Mouse (Mus musculus) CH12.LX (cell line): ENCODE results near the gene Ap4b1. TPM values are rescaled to one million over a fixed set of nuclear protein-coding genes. Genes with fewer than 3 reads are reported as not detected.

ENCODE experiments used
- DNase-seq: peaks from one replicate; pipeline ENCODE4 v3.0.0-alpha.2; 2013; ENCODE audit errors: extremely low read depth
- H3K27ac ChIP-seq: 2 replicates; pipeline ENCODE4 v1.5.1; 2012; ENCODE audit warnings: low read depth, mild to moderate bottlenecking, control low read depth, moderate library complexity; ENCODE audit not compliant: insufficient read depth
- H3K27me3 ChIP-seq: replicated peaks from 2 replicates; pipeline ENCODE3; 2012; ENCODE audit warnings: inconsistent platforms
- H3K36me3 ChIP-seq, 2 experiments: replicated peaks in 1 of 2; 2 replicates each; pipeline versions ENCODE3 to v1.6.1; 2012; ENCODE audit warnings: inconsistent platforms in 1 of 2, low read length in 1 of 2, mild to moderate bottlenecking in 1 of 2, mixed read lengths in 1 of 2, moderate library complexity in 1 of 2; ENCODE audit not compliant: control insufficient read depth in 1 of 2, insufficient read depth in 1 of 2
- H3K4me1 ChIP-seq, 2 experiments: 2 replicates each; pipeline ENCODE4 v1.6.1; 2012; ENCODE audit warnings: inconsistent platforms in 1 of 2, moderate library complexity in 1 of 2; ENCODE audit not compliant: insufficient read depth in 2 of 2, control insufficient read depth in 1 of 2
- H3K4me2 ChIP-seq: 2 replicates; pipeline ENCODE4 v1.6.1; 2012; ENCODE audit warnings: low read depth, mild to moderate bottlenecking, control low read depth; ENCODE audit not compliant: poor library complexity, insufficient read depth, severe bottlenecking
- H3K4me3 ChIP-seq, 3 experiments: fragments of 150-350 bp in 1 of 3; sonication (generic) in 1 of 3; replicated peaks in 1 of 3; 2 replicates each; pipeline versions ENCODE3 to v1.5.1; 2011 to 2012; ENCODE audit warnings: low read depth in 2 of 3, low read length in 2 of 3, mild to moderate bottlenecking in 2 of 3, moderate library complexity in 2 of 3, control low read depth in 1 of 3, improper control_type of control experiment in 1 of 3, inconsistent platforms in 1 of 3, mixed read lengths in 1 of 3; ENCODE audit not compliant: poor library complexity in 1 of 3
- H3K79me2 ChIP-seq: replicated peaks from 2 replicates; pipeline ENCODE4 v1.6.1; 2012; ENCODE audit warnings: mild to moderate bottlenecking, moderate library complexity; ENCODE audit not compliant: control insufficient read depth, poor library complexity, insufficient read depth, severe bottlenecking; ENCODE audit errors: extremely low read depth
- H3K9ac ChIP-seq: 2 replicates; pipeline ENCODE4 v1.6.1; 2012; ENCODE audit warnings: low read depth, mild to moderate bottlenecking, control low read depth, moderate library complexity; ENCODE audit not compliant: insufficient read depth
- H3K9me3 ChIP-seq: replicated peaks from 2 replicates; pipeline ENCODE3; 2012; ENCODE audit warnings: low read length, inconsistent platforms, mixed read lengths
- BHLHE40 ChIP-seq: IDR thresholded peaks from 2 replicates; pipeline ENCODE4 v1.6.1; 2011; ENCODE audit warnings: mild to moderate bottlenecking, low read depth, low read length, improper control_type of control experiment
- CHD2 ChIP-seq: IDR thresholded peaks from 2 replicates; pipeline ENCODE4 v1.6.1; 2011; ENCODE audit warnings: low read length, improper control_type of control experiment
- CTCF ChIP-seq, 2 experiments: IDR thresholded peaks in 1 of 2; conservative IDR thresholded peaks in 1 of 2; 2 replicates each; pipeline ENCODE4 v1.5.1; 2011 to 2012; ENCODE audit warnings: low read depth in 2 of 2, low read length in 2 of 2, improper control_type of control experiment in 1 of 2, inconsistent platforms in 1 of 2, mild to moderate bottlenecking in 1 of 2, moderate library complexity in 1 of 2
- ELF1 ChIP-seq: IDR thresholded peaks from 2 replicates; pipeline ENCODE4 v1.6.1; 2014; ENCODE audit warnings: low read depth, mild to moderate bottlenecking, inconsistent platforms, low read length, improper control_type of control experiment
- EP300 ChIP-seq: IDR thresholded peaks from 2 replicates; pipeline ENCODE4 v1.6.1; 2011; ENCODE audit warnings: low read length, improper control_type of control experiment
- ETS1 ChIP-seq: conservative IDR thresholded peaks from 2 replicates; pipeline ENCODE4 v1.6.1; 2012; ENCODE audit warnings: low read depth, mild to moderate bottlenecking, inconsistent platforms, low read length, improper control_type of control experiment, moderate library complexity
- HCFC1 ChIP-seq: IDR thresholded peaks from 2 replicates; pipeline ENCODE4 v1.6.1; 2012; ENCODE audit warnings: low read depth, mild to moderate bottlenecking, inconsistent platforms, low read length, improper control_type of control experiment
- IRF4 ChIP-seq: IDR thresholded peaks from 2 replicates; pipeline ENCODE4 v1.6.1; 2014; ENCODE audit warnings: low read depth, mild to moderate bottlenecking, inconsistent platforms, low read length, improper control_type of control experiment
- JUND ChIP-seq: conservative IDR thresholded peaks from 2 replicates; pipeline ENCODE4 v1.6.1; 2011; ENCODE audit warnings: low read depth, low read length, improper control_type of control experiment
- MAX ChIP-seq: IDR thresholded peaks from 2 replicates; pipeline ENCODE4 v1.6.1; 2011; ENCODE audit warnings: low read length, improper control_type of control experiment
- MAZ ChIP-seq: IDR thresholded peaks from 2 replicates; pipeline ENCODE4 v1.6.1; 2012; ENCODE audit warnings: low read depth, mild to moderate bottlenecking, inconsistent platforms, low read length, improper control_type of control experiment, moderate library complexity
- MEF2A ChIP-seq: IDR thresholded peaks from 2 replicates; pipeline ENCODE4 v1.6.1; 2014; ENCODE audit warnings: low read depth, mild to moderate bottlenecking, inconsistent platforms, low read length, improper control_type of control experiment, borderline replicate concordance
- MXI1 ChIP-seq: IDR thresholded peaks from 2 replicates; pipeline ENCODE4 v1.6.1; 2011; ENCODE audit warnings: mild to moderate bottlenecking, low read depth, low read length, improper control_type of control experiment
- MYC ChIP-seq: IDR thresholded peaks from 2 replicates; pipeline ENCODE4 v1.6.1; 2011; ENCODE audit warnings: low read depth, mild to moderate bottlenecking, improper control_type of control experiment, low read length
- NELFE ChIP-seq: IDR thresholded peaks from 2 replicates; pipeline ENCODE4 v1.6.1; 2011; ENCODE audit warnings: low read depth, low read length, improper control_type of control experiment
- NRF1 ChIP-seq: IDR thresholded peaks from 2 replicates; pipeline ENCODE4 v1.6.1; 2014; ENCODE audit warnings: low read depth, mild to moderate bottlenecking, inconsistent platforms, low read length, improper control_type of control experiment, moderate library complexity
- POLR2A ChIP-seq: IDR thresholded peaks from 2 replicates; pipeline ENCODE4 v1.6.1; 2011; ENCODE audit warnings: low read depth, mild to moderate bottlenecking, improper control_type of control experiment, low read length
- POLR2AphosphoS2 ChIP-seq: IDR thresholded peaks from 2 replicates; pipeline ENCODE4 v1.6.1; 2011; ENCODE audit warnings: low read depth, low read length, improper control_type of control experiment
- RCOR1 ChIP-seq: conservative IDR thresholded peaks from 2 replicates; pipeline ENCODE4 v1.6.1; 2012; ENCODE audit warnings: low read depth, mild to moderate bottlenecking, inconsistent platforms, low read length, improper control_type of control experiment
- TBP ChIP-seq: conservative IDR thresholded peaks from 2 replicates; pipeline ENCODE4 v1.6.1; 2011; ENCODE audit warnings: low read depth, low read length, improper control_type of control experiment
- TCF12 ChIP-seq: IDR thresholded peaks from 2 replicates; pipeline ENCODE4 v1.6.1; 2014; ENCODE audit warnings: low read depth, mild to moderate bottlenecking, inconsistent platforms, low read length, improper control_type of control experiment
- USF1 ChIP-seq: IDR thresholded peaks from 2 replicates; pipeline ENCODE4 v1.6.1; 2014; ENCODE audit warnings: low read depth, mild to moderate bottlenecking, inconsistent platforms, low read length, improper control_type of control experiment
- ZC3H11A ChIP-seq: IDR thresholded peaks from 2 replicates; pipeline ENCODE4 v1.6.1; 2012; ENCODE audit warnings: low read depth, mild to moderate bottlenecking, inconsistent platforms, low read length, improper control_type of control experiment
- ZNF384 ChIP-seq: IDR thresholded peaks from 2 replicates; pipeline ENCODE4 v1.6.1; 2012; ENCODE audit warnings: low read depth, low read length, improper control_type of control experiment, inconsistent platforms
- dilution Hi-C: fragments of 300-500 bp; cut with MboI; formaldehyde crosslinking; loops from 2 replicates; pipeline ENCODE4 v1.14.3; 2020; ENCODE audit warnings: low sequenced_read_pairs; ENCODE audit not compliant: extremely low pct_unique_long_range_greater_than_20kb, extremely low pct_ligation_motif_present
- in situ Hi-C: fragments of 300-500 bp; cut with MboI; formaldehyde crosslinking; loops from 3 replicates; pipeline ENCODE4 v1.14.3; 2019; ENCODE audit warnings: low sequenced_read_pairs, low pct_ligation_motif_present, low pct_unique_long_range_greater_than_20kb, mixed read lengths
- polyA plus RNA-seq: library from polyadenylated mRNA; unstranded; fragments of >175 nt; gene quantifications from 2 replicates; pipeline ENCODE4 v1.2.1, GENCODE M21; 2012; ENCODE audit warnings: low read depth; ENCODE audit not compliant: insufficient read length
- total RNA-seq, 2 experiments: library from RNA; depleted of rRNA; stranded (reverse); fragments of 300-350 nt in 1 of 2; fragments of >200 nt in 1 of 2; gene quantifications; 2 replicates each; pipeline ENCODE4 v1.2.3; 2012 to 2014

Ap4b1 gene
- total and polyA plus RNA-seq, 3 experiments: 19.8 to 31.9 (median 23.1) TPM

- Histone ChIP-seq H3K9ac (peak overlapping the region; percentile 74), H3K4me2 (peak overlapping the region; percentile 88), H3K9me3 (no peaks in the 10 kb centered on the region), H3K27me3 (no peaks in the 10 kb centered on the region), H3K4me1 (peaks cover 7 to 47% of the 10 kb centered on the region in 2 experiments), H3K79me2 (peaks cover 35% of the 10 kb centered on the region), H3K36me3 (peaks cover 4 to 18% of the 10 kb centered on the region in 2 experiments), H3K4me3 (peak overlapping the region; percentile 56 to 77 (median 62)), H3K27ac (peak overlapping the region; percentile 96)
- peak; percentile 74 for DNase-seq
- in situ Hi-C loops: no loop called here
- TF ChIP-seq POLR2AphosphoS2: 0 out of 2 replicates have a peak, but pooled peaks have one; percentile 37
- no peak for TF ChIP-seq MAZ
- peak; percentile 40 for TF ChIP-seq BHLHE40
- TF ChIP-seq TBP: peak; percentile 79
- TF ChIP-seq TCF12: peak; percentile 54; the same call in 1 of the 2 replicates
- no peak; the same call in 1 of the 2 replicates for TF ChIP-seq ETS1
- peak; percentile 20; the same call in 1 of the 2 replicates for TF ChIP-seq MEF2A
- no peak for TF ChIP-seq MAX
- TF ChIP-seq NELFE: no peak; the same call in 1 of the 2 replicates
- TF ChIP-seq IRF4: peak; percentile 87
- no peak for TF ChIP-seq ELF1
- TF ChIP-seq ZNF384: no peak
- no peak for TF ChIP-seq NRF1
- TF ChIP-seq RCOR1: no peak
- no peak for TF ChIP-seq HCFC1
- peak; percentile 63 for TF ChIP-seq POLR2A
- TF ChIP-seq ZC3H11A: no peak
- TF ChIP-seq CHD2: no peak
- TF ChIP-seq CTCF (conservative IDR thresholded peaks at IDR 0.05 in 1 of 2, IDR thresholded peaks at IDR 0.05 in 1 of 2; ENCODE audit: low read depth in 2 of 2, low read length in 2 of 2): no peak
- no peak for TF ChIP-seq USF1
- TF ChIP-seq MYC: no peak
- peak; percentile 60; the same call in 1 of the 2 replicates for TF ChIP-seq JUND
- TF ChIP-seq MXI1: no peak; the same call in 1 of the 2 replicates
- TF ChIP-seq EP300: peak; percentile 38; the same call in 1 of the 2 replicates
- dilution Hi-C loops: no loop called here
These were observed 47.9 kb downstream of the Ap4b1 start for GRCm38 (mm10) chr3:103857036-103857805.
